Mouse (Mus musculus) heart, postnatal 25 days (tissue): ENCODE measurements around the gene Ift80. TPM values are rescaled to one million over a fixed set of nuclear protein-coding genes. Genes with fewer than 3 reads are reported as not detected.
A peak's percentile ranks its signal among the peaks of the same experiment; 100 is the strongest.
"Not testable (repeated sequence)": the region's sequence is repeated elsewhere in the genome, so short reads cannot be mapped to it uniquely, and the experiment has no call there.

Experiments used
- DNase-seq: peaks from one replicate; pipeline ENCODE4 v3.0.0; 2022; ENCODE audit warnings: low spot score
- intact Hi-C: fragments of 180-260 bp; cut with DNase I; formaldehyde crosslinking; loops from one replicate; pipeline ENCODE4 v1.15.1; 2025
- total RNA-seq, 2 experiments: library from RNA; stranded (reverse); gene quantifications; 2 replicates each; pipeline ENCODE4 v1.2.3; 2021

Gene Ift80
- total RNA-seq, 2 experiments from 2014 or later = 4.1 to 7.0 TPM

DNA sequence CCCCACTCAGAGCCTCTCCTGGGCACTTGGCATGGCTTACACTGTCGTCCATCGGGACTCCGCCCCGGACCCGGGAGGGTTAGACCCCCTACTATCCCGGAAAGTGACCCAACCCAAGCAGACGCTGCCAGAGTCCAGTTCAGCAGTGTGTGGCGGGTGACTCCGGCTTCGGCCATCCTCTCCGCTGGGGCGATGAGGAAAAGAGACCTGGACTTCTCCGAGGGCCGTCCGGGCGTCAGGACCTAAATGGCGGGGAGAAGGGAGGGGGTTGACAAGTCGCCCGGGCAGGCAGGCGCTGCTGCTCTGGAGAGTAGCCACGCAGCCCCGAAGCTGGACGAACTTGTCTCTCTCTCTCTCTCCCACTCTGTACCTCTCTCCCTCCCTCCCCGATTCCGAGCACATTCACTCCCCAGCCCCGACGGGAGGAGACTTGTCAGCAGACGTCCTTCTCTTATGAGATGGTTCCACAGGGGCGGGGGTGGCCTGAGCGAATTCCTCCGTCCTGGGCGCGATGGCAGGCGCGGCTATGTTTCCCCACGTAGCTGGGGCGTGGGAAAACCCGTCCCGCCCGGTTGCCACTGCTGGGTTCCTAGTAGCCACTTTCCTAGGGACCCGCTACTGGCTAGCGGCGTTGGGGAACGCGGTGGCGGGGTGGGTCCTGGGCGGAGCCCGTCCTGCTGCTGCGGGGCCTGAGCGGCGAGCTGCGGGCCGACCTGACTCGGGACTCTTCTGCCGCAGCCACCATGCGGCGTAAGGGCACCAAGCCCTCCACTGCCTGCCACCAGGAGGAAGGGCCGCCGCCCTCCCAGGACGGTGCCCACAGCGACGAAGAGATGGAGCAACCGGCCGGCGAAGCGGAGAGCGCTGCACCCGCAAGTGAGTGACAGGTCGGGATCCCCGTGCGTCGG lies 1.2 kb upstream of the Ift80 start:
- intact Hi-C loops = loop anchor here (2.0 kb wide), 2 partner anchors 37 to 121 kb away; partner anchors contain the start of gene Kpna4
- DNase-seq = peak; percentile 39

DNA sequence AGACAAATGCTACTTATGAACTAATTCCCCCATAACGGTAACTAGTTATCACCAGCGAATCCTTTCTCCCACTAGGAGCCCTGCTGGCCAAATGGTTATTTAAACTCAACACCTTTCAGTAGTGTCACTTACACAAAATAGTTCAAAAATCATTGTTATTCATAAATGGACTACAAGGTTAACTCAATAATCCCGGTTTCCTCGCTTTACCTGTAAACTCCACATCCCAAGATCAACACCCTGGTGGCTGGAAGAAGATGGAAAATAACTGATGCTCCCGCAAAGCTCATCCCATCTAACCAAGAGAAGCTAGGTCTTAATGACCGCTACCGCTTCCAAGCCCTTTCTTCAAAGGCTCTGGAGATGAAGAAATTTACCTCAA lies 324 bp downstream of the Ift80 start:
- no peak for DNase-seq
- intact Hi-C loops = loop anchor here (2.0 kb wide), 1 partner anchor 123 kb away; the partner anchor contains the start of gene Kpna4

DNA sequence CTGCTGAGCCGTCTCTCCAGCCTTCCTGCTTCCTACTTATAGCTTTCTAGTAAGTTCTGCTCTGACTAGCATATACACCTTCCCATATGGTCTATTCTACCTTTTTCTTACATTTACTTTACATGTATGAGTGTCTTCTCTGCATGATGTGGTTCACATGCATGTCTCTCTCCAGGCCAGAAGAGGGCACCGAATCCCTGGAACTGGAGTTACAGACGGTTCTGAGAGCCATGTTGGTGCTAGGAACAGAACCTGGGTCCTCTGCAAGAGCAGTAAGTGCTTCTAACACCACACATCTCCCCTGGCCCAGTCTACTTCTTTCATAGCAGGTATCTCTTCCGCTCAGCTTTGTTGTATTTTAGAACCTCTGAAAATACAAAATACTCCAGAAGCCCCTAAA lies 1.6 kb downstream of the Ift80 start:
- DNase-seq = no peak
- intact Hi-C loops = no loop called here

DNA sequence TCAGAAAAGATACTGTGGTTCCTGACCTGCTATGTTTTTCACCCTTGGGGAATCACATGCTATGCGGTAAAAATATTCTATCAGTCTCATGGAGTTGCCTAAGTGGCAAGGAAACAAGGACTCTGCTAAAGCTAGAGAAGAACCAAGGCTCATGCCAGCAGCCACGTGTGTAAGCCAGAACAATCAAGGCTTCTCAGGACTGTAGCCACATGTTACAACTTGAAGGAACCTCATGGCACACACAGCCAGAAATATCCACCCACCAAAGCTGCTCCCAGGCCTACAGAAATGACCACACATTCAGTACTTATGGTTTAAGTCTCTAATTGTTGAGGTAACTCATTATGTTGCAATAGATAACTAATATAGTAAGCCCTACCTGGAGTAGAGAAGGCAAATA lies 17.8 kb downstream of the Ift80 start:
- DNase-seq = no peak
- intact Hi-C loops = no loop called here

DNA sequence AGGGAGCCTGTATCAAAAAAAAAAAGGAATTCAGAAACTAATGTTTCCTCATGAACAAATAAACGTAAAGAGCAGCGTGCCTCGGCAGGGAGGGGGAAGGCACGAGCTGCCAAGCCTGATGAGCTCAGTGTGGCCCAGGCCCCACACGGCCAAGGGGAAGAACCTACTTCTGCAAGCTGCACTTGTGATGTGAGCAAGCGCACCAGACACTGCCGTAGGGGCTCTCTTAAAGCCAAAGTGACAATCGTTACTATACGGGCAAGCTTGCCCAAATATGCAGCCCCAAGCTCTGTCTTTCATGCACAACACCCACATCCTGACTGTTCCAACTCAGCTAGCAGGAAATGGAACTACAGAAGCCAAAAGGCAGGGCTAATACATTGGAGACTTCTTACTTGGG lies 23.5 kb downstream of the Ift80 start:
- intact Hi-C loops = no loop called here
- DNase-seq = no peak

DNA sequence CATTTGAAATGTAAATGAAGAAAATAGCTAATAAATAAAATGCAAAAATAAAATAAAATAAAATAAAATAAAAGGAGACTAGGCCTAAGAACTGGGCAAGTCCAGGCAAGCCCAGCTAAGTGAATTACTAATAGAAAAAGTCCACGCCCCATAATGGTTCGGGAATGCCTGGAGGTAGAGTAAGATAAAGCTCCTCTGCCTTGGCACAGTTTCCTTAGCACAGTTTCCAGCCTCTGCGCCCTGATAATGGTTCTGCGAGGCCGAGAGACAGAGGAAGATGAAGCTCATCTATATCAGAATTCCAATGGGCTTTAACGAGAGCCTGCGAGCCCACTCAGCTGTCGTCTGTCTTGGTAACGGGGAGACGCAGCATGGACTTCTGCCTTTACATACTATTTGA lies 25.2 kb downstream of the Ift80 start:
- intact Hi-C loops = no loop called here
- no peak for DNase-seq

DNA sequence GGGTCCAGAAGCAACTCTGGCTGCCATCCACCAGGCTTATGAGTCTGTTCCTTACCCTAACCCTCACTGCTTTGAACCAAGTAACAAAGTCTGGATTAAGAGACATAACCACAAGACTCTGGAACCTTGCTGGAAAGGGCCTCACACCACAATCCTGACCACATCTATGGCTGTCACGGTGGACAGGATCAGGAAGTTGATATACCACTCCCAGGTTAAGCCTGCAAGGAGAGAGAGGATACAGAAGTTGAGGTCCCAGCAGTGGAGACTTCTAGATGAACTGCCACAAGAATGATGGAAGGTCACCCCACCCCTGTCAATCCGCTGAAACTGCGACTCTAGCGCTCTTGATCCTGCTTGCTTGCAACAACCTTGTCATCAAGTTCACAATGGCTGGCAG lies 26.7 kb downstream of the Ift80 start:
- intact Hi-C loops = no loop called here
- DNase-seq = no peak

DNA sequence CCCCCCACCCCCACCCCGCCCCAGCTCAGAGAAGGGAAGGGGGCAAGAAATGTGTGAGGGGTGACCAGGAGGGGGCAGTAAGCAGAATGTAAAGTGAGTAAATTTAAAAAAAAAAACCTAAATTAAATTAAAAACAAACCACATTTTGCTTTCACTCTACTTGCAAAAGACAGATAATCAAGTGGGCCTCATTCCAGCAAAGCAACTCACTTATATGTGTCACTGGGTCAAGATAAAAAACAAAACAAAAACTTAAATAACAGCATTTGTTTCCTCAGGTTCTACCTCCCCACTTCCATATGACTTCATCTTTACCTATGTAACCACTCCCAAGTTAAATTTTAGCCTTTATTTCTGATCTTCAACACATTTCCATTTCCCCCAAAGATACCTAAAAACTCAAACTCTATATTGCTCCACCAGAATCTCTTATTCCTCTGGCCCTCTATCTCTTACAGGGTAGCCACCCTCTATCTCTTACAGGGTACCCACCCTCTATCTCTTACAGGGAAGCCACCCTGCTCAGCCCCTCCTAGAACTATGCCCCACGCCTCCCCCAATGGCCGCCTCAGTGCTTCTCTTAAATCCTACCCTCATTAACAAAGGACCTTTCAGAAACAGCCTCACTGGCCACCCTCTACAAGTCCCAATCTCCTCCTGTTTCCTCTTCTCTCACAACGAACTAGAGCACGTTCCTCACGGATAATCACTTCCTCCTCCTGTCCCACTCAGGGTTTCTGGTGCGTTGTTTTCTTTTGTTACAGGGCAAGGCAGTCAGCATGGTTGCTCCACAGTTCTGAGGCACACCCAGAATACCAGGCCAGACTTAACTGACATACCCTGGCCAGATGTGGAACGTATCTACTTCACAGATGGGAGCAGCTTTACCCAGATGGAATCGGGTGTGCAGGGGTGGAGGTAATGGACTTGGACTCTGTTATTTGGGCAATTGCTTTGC lies 28.6 kb downstream of the Ift80 start:
- DNase-seq = no peak
- intact Hi-C loops = no loop called here

DNA sequence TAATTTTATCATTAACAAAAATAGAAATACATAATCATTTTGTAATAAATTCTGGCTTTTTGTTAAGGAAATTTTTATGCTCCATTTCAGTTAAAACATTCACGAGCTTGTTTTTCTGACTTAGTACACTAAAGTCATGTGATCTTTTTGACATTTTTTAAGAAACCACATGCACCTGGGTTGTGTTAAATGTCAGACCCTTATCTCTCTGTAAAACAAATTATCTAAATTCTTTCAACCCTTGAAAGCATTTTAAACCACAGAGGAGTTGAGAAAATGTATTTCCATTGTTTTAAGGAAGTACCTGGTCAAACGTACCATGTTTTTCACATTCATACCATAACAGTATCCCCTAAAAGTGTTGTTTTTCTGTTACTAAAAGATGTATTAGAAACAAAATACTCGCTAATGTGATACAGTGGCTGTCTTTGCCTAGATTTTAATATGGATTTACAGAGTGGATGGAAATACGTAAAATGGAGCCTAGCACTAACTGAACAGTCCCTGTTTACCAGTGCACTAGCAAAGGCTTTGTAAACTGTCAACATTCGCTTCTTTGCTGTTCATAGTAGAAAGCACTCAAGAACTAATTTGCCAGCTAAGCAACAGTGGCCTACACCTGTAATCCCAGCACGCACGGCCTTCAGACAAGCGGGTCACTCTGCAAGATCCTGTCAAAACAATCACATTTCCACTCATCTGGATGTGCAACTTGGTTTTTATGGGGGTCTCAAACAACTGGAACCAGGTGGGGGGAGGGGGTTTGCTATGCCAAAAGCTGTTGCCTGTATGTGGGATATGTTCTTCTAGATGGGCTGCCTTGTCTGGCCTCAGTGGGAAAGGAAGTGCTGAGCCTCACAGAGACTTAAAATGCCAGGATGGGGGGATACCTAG lies 29.5 kb downstream of the Ift80 start:
- intact Hi-C loops = no loop called here
- DNase-seq = no peak

DNA sequence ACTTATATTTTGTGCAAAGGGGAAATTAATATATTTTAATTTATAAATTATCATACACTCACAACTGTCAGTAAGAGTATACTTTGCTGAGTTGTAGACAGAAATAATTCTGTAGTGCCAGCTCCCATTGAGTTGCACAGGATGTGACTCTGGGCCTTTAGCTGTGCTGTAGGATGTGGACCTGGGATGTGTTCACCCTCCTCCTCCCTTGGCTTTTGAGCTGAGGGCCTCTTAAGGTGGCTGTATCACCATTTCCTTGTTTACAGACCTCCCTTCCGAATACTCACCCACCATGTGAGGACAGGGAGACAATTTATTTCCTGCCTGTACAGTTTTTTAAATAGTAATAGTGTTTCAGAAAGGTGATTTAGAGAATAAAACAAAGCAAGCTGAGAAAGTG lies 30.8 kb downstream of the Ift80 start:
- DNase-seq = no peak
- intact Hi-C loops = no loop called here

DNA sequence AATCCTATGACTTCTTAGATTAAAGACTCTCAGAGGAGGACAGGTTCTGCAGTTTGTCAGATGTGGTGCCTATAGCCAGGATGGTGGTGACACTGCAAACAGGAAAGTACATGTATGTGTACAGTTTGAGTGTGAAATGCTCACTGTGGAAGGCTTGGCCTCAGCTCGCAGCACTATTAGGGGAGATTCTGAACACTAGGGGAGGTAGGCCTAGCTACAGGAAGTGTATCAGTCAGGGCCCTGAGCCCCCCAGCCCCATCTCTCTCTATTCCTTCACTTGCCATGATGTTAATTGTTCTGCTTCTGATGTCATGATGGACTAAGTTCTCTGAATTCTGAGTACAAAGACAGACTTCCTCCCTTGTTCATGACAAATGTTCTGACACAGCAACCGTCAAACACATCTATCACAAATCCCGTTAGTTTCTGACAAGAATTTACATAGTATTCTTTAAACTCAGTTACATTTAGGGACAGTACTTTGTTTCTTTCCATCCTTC lies 35.2 kb downstream of the Ift80 start:
- no peak for DNase-seq
- intact Hi-C loops = no loop called here

DNA sequence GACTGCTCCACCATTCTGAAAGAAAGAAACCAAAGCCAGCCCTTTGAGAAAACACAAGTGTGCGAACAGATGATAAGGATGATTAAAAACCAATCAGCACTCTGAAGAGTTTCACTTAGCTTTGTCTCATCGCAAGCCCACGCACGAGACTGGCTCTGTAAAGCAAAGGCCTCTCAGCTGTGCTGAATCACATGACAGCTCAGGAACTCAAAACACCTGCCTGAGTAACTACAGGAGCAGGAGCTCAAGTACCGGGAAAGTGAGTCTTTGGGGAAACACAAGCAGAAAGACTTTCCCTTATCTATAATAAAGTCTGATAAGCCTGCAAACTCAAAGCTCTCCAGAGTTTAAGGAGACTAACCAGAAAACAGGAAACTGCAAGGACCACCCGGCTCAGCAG lies 37.0 kb downstream of the Ift80 start:
- DNase-seq = no peak
- intact Hi-C loops = no loop called here

DNA sequence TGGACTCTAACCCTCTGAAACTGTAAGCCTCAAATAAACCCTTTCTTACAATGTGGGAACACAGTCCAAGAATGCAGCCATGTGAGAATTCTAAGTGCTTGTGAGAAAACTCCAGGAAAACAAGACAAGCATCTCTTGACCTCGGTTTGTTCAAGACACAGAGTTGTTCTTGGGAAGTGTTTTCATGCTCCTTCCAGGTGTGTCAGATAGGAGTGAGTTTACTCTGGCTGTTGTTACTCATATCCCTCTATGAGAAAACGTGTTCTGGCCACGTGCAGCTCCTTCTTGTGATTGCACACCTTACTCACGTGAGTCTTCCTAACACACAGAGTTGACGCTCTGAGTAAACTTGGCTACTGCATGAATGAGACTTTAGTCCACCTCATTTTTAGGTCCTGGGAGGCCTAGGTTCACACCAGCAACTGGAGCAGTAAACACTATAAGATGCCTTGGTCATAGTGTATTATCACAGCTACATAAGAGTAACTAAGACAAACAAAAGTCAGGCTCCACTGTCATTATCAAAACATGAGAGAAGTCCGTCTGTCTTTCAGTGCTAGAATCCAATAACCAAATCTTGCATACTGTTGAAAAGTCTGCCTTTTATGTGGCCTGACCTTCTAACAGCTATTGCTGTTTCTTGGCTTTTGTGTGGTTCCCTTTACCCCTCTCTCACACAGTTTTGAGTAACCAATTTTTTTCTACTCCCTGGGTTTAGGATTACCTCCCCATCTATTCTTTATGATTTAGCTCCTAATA lies 37.7 kb downstream of the Ift80 start:
- intact Hi-C loops = no loop called here
- DNase-seq = no peak

DNA sequence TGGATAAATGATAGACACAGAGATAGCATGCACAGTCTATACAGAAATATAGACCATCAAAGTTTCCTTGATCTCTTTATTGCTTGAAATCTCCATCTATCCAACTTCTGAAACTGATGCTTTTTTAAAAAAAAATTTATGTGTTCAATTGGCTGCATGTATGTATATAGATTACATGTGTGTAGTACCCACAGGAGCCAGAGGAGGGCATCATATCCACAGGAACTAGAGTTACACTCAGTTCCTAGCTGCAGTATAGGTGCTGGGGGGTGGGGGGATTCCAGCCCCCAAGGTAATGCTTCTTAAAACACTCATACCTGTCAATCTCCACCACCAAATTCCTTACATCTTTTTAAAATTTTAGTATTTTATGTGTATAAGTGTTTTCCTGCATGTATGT lies 39.7 kb downstream of the Ift80 start:
- no peak for DNase-seq
- intact Hi-C loops = no loop called here

DNA sequence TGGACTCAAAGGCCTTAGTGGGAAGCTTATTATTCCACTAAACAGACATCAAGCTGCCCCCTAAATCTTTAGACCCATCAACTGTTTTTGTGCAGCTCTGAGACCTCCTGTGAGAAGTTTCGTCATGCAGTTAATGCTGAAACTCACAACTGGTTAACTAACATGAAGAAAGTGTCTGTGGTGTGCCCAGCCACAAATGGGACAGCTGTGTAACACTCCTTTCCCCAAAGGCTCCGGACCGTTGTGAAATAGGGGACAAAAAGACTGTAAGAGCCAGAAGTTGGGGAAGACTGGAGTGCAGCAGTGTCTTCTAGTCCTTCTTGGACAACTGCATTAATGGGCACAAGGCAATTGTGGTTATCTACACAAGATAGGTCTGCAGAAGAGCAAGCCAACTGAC lies 47.0 kb downstream of the Ift80 start:
- no peak for DNase-seq
- intact Hi-C loops = loop anchor here (10.0 kb wide), 2 partner anchors 243 to 343 kb away; no protein-coding TSS in a partner anchor

DNA sequence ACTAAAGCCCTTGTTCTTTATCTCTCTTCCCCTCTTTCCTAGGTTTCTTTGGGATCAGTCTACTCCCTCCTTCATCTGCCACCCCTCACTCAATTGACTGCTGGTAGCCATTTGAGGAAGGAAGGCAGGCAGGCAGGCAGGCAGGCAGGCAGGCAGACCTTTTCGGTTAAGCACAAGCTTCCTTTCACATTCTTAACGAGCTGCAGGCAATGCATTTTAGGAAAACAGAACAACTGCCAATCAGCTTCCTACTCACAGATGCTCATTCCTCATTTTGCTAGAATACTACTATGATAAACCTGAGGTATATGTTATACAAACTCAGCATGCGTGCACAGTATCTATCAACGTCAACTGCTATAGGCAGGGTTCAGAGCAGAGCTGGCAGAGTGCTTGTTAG lies 47.9 kb downstream of the Ift80 start:
- intact Hi-C loops = loop anchor here (10.0 kb wide), 2 partner anchors 242 to 342 kb away; no protein-coding TSS in a partner anchor
- DNase-seq = no peak

DNA sequence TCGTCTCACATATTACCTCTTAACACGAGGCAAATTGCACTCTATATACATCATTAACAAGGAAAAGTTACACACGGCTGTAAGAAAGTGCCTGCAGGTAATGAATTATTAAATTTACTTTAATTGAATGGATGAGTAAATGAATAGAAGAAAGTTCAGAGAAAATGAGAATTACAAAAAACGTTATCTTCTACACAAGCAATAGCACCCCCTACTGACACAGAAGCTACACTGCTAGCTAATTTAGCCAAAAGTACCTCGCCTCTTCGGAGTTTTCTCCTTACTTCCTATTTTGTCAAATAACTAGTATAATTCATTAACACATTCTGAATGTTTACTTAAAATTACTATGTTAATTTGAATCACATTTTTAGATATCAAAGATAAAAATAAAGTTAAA lies 49.9 kb downstream of the Ift80 start:
- intact Hi-C loops = loop anchor here (10.0 kb wide), 2 partner anchors 240 to 340 kb away; no protein-coding TSS in a partner anchor
- DNase-seq = no peak

DNA sequence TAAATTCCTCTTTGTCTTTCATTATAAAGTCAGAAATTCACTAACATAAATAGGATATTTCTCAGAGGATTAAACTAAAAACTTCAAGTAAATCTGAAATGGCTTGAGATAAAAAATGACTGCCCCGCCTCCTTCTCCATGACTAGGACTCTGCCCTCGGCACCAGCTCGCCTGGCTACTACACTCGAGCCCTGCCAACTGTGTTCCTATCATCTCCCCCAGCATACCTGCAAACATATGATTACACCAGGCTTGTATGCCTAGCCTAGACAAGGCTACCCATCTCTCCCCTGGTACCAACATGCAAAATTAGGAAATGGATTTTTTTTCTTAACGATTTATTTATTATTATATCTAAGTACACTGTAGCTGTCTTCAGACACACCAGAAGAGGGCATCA lies 51.7 kb downstream of the Ift80 start:
- no peak for DNase-seq
- intact Hi-C loops = loop anchor here (10.0 kb wide), 2 partner anchors 238 to 338 kb away; no protein-coding TSS in a partner anchor

DNA sequence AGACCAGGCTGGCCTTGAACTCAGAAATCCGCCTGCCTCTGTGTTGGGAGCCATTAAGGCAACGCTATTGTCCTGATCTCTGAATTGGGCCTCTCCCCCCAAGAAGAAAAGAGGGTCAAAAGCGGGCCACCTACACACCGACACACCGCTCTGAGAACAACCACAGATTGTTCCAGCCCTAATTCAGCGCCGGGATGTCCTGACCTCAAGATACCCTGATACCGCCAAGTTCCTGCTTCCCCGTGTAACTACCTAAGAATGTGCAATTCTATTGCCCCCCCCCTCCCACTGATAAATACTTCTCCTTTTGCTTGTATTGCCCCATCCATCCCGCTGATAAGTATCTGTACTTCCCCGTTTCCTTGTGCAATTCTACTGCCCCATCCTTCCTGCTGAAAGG lies 52.4 kb downstream of the Ift80 start:
- intact Hi-C loops = loop anchor here (10.0 kb wide), 2 partner anchors 237 to 337 kb away; no protein-coding TSS in a partner anchor
- DNase-seq = not testable (repeated sequence)
